Mouse (Mus musculus): ENCODE data around the gene Tbx5.

DNA sequence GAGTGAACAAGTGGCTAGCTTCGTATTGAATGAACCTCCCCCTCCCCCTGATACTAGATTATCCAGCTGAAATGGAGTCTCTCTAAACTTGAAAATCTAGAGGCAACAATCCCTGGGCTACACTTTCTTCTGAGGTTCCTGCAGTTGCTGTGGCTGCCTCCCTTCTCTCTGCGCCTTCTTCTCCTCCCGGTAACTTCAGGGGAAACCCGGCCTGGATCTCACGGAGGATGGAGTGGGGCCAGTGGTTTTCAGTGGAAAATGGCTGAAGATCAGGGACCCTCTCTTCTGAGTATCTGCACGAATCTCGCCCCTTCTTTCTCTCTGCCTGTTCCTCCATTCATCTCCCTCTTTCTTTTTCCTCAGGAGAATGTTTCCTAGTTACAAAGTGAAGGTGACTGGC, 7.9 kb downstream of the Tbx5 start:
- no peak for TF ChIP-seq UBTF (IDR thresholded peaks at IDR 0.05; ENCODE audit: borderline replicate concordance, insufficient read depth, low read depth, low read length)
- no peak for TF ChIP-seq POLR2A (IDR thresholded peaks at IDR 0.05; ENCODE audit: control insufficient read depth in 1 of 2, insufficient read depth in 1 of 2, low read depth in 1 of 2, low read length in 2 of 2, poor library complexity in 1 of 2)
- no peak for TF ChIP-seq GABPA (IDR thresholded peaks at IDR 0.05; ENCODE audit: low read depth, low read length)
- TF ChIP-seq RAD21 (IDR thresholded peaks at IDR 0.05; ENCODE audit: low read depth, low read length), result no peak
- TF ChIP-seq CTCF (IDR thresholded peaks at IDR 0.05 in 2 of 3, conservative IDR thresholded peaks at IDR 0.05 in 1 of 3; ENCODE audit: control insufficient read depth in 1 of 3, insufficient read depth in 1 of 3, low read depth in 2 of 3, low read length in 3 of 3, poor library complexity in 1 of 3, severe bottlenecking in 1 of 3), result no peak
- TF ChIP-seq EP300 (IDR thresholded peaks at IDR 0.05; ENCODE audit: low read depth in 1 of 2, low read length in 2 of 2), result no peak
- no peak for TF ChIP-seq KAT2A (conservative IDR thresholded peaks at IDR 0.05; ENCODE audit: low read depth, low read length)
- TF ChIP-seq MAX (IDR thresholded peaks at IDR 0.05; ENCODE audit: low read length), result no peak
- no peak for TF ChIP-seq USF1 (IDR thresholded peaks at IDR 0.05; ENCODE audit: low read depth, low read length)
- no peak for TF ChIP-seq HCFC1 (IDR thresholded peaks at IDR 0.05; ENCODE audit: low read depth, low read length)
- TF ChIP-seq ZNF384 (IDR thresholded peaks at IDR 0.05; ENCODE audit: low read depth, low read length), result no peak
- no peak for TF ChIP-seq GATA1 (IDR thresholded peaks at IDR 0.05; ENCODE audit: low read depth, low read length)
